Mouse (Mus musculus) myocyte (in vitro differentiated cells): ENCODE data around the gene Tubgcp2. TPM values are rescaled to one million over a fixed set of nuclear protein-coding genes. Genes with fewer than 3 reads are reported as not detected.

Source experiments
- H3K27me3 ChIP-seq: one replicate; pipeline ENCODE4 v1.6.1; 2011; ENCODE audit not compliant: control insufficient read depth, insufficient read depth, insufficient read length
- H3K36me3 ChIP-seq: one replicate; pipeline ENCODE4 v1.6.1; 2011; ENCODE audit not compliant: control insufficient read depth, insufficient read depth
- H3K4me2 ChIP-seq: one replicate; pipeline ENCODE4 v1.6.1; 2011; ENCODE audit warnings: low read depth, control low read depth
- H3K4me3 ChIP-seq: one replicate; pipeline ENCODE4 v1.5.1; 2011; ENCODE audit warnings: mild to moderate bottlenecking, control low read depth, moderate library complexity
- H3K79me2 ChIP-seq: one replicate; pipeline ENCODE4 v1.6.1; 2011; ENCODE audit not compliant: control insufficient read depth, insufficient read depth
- H3ac ChIP-seq: one replicate; pipeline ENCODE4 v1.6.1; 2011; ENCODE audit not compliant: control insufficient read depth, insufficient read length
- CEBPB ChIP-seq: IDR thresholded peaks from 2 replicates; pipeline ENCODE4 v1.6.1; 2011; ENCODE audit warnings: mild to moderate bottlenecking, moderate library complexity; ENCODE audit not compliant: poor library complexity, insufficient read depth, severe bottlenecking
- E2F4 ChIP-seq: IDR thresholded peaks from one replicate; pipeline ENCODE4 v1.6.1; 2011; ENCODE audit warnings: mild to moderate bottlenecking, control low read depth, moderate library complexity; ENCODE audit not compliant: insufficient read depth
- MAX ChIP-seq: IDR thresholded peaks from one replicate; pipeline ENCODE4 v1.6.1; 2011; ENCODE audit warnings: low read depth, mild to moderate bottlenecking, control low read depth
- MYOD1 ChIP-seq, 3 experiments: IDR thresholded peaks; one replicate each; pipeline ENCODE4 v1.6.1; 2011; ENCODE audit warnings: control low read depth in 2 of 3, low read depth in 2 of 3, mild to moderate bottlenecking in 2 of 3, moderate library complexity in 1 of 3; ENCODE audit not compliant: insufficient read length in 2 of 3, control insufficient read depth in 1 of 3
- MYOG ChIP-seq, 3 experiments: IDR thresholded peaks; one replicate each; pipeline ENCODE4 v1.6.1; 2011; ENCODE audit warnings: control low read depth in 2 of 3, low read depth in 2 of 3, mild to moderate bottlenecking in 2 of 3; ENCODE audit not compliant: insufficient read length in 2 of 3, control insufficient read depth in 1 of 3, insufficient read depth in 1 of 3
- POLR2A ChIP-seq: IDR thresholded peaks from one replicate; pipeline ENCODE4 v1.6.1; 2011; ENCODE audit warnings: low read depth, mild to moderate bottlenecking, control low read depth, moderate library complexity; ENCODE audit not compliant: insufficient read length
- POLR2AphosphoS2 ChIP-seq: IDR thresholded peaks from one replicate; pipeline ENCODE4 v1.6.1; 2011; ENCODE audit warnings: low read depth, control low read depth; ENCODE audit not compliant: insufficient read length
- REST ChIP-seq: IDR thresholded peaks from one replicate; pipeline ENCODE4 v1.6.1; 2011; ENCODE audit warnings: mild to moderate bottlenecking, control low read depth, moderate library complexity; ENCODE audit not compliant: insufficient read depth, insufficient read length
- SRF ChIP-seq: IDR thresholded peaks from one replicate; pipeline ENCODE4 v1.6.1; 2011; ENCODE audit warnings: low read depth; ENCODE audit not compliant: control insufficient read depth, insufficient read length
- TCF12 ChIP-seq: IDR thresholded peaks from one replicate; pipeline ENCODE4 v1.6.1; 2011; ENCODE audit warnings: mild to moderate bottlenecking, control low read depth; ENCODE audit not compliant: poor library complexity, insufficient read depth, severe bottlenecking
- TCF3 ChIP-seq: IDR thresholded peaks from one replicate; pipeline ENCODE4 v1.6.1; 2011; ENCODE audit warnings: low read depth, control low read depth; ENCODE audit not compliant: insufficient read length
- polyA plus RNA-seq: library from polyadenylated mRNA; unstranded; fragments of >200 nt; fragmentation: generic; extraction: Trizol; gene quantifications from one replicate; pipeline ENCODE4 v1.2.1, GENCODE M21; 2012; ENCODE audit warnings: missing spikeins

Gene Tubgcp2
- polyA plus RNA-seq, 1 experiment = 22.1 TPM

DNA sequence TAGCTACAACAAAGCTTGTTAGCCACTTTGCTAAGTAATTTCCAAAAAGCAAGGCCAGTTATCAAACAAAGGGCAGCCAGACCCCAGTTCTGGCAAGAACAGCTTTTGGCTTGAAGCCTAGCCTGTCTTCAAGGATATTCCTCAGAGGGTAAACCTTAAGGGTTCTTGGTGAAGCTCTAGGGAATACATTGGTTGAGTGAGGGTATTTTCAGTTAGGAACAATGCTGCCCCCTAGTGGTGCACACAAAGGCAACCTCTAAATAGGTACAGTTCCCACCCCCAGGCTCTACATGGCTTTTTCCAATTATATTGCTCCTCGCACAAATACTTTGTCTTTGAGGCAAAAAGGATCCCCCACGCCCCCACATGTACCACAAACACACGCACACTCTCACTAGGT is 41.8 kb downstream of the Tubgcp2 start:
- Histone ChIP-seq H3K4me3 (no peak overlapping the region), H3ac (no peak overlapping the region), H3K27me3 (no peaks in the 10 kb centered on the region), H3K36me3 (peaks cover 5% of the 10 kb centered on the region), H3K4me2 (no peak overlapping the region), H3K79me2 (no peaks in the 10 kb centered on the region)
- TF ChIP-seq SRF (no peak), CEBPB (no peak), REST (no peak), E2F4 (no peak), TCF3 (no peak), MYOD1 (IDR thresholded peaks at IDR 0.05; ENCODE audit: control insufficient read depth in 1 of 3, insufficient read length in 2 of 3, low read depth in 2 of 3) (no peak)

DNA sequence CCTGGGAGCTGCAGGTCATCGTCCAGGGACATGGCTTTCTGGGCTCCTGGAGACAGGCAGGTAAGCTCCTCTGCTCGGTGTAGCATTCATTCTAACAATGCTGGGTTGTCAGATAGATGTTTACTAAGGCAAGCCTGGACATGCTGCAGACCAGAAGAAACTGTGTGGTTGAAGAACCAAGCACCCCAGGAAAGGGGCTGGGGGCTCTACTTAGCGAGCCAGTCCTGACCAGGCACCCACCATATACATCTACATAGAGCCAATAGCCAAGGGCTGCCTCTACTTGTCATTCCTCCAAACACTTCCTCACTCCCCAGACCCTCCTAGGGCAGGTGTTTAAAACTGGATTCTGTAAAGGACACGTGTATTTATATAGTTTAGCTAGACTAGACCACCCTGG is 42.3 kb downstream of the Tubgcp2 start:
- Histone ChIP-seq H3K79me2 (no peaks in the 10 kb centered on the region), H3K27me3 (no peaks in the 10 kb centered on the region), H3K4me3 (no peak overlapping the region), H3ac (no peak overlapping the region), H3K4me2 (peak overlapping the region; percentile 1), H3K36me3 (peaks cover 5% of the 10 kb centered on the region)
- TF ChIP-seq CEBPB (no peak), MAX (no peak), TCF3 (no peak), SRF (no peak), REST (no peak)

DNA sequence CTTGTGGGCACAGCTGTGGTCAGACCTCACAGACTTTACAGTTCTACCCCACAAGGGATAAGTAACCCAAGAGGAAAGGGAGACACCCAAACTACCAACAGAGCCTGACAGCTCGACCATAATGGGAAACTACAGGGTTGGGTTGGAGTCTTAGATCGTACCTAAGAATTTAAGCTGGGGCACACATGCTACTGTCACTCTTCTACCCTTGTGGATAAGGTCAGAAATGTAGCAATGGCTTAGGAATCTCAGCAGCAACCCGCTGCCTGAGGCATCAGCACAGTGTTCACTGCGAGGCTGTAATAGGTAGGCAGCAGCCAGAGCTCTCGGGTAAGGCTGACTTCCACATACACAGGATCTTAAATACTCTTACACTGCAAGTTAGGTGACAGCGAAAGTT is 42.9 kb downstream of the Tubgcp2 start:
- no peaks in the 10 kb centered on the region for H3K27me3 ChIP-seq
- H3K36me3 ChIP-seq = peaks cover 5% of the 10 kb centered on the region
- H3K79me2 ChIP-seq = no peaks in the 10 kb centered on the region
- H3K4me2 ChIP-seq = peak overlapping the region; percentile 1
- no peak overlapping the region for H3K4me3 ChIP-seq
- TF ChIP-seq CEBPB (0 out of 2 replicates have a peak, but pooled peaks have one; percentile 5), POLR2A (no peak), MYOD1 (IDR thresholded peaks at IDR 0.05; ENCODE audit: control insufficient read depth in 1 of 3, insufficient read length in 2 of 3, low read depth in 2 of 3) (peak; percentile 58 to 94 (median 85))
- no peak overlapping the region for H3ac ChIP-seq

GRCm38 (mm10) chr7:139992406-139992805 is 44.1 kb downstream of the Tubgcp2 start, which contains the start of gene Adam8:
Gene Adam8, minus strand, starts transcription at chr7:139992562.
- TF ChIP-seq TCF12 = no peak
- TF ChIP-seq POLR2A = no peak
- TF ChIP-seq POLR2AphosphoS2 = no peak
- TF ChIP-seq MAX = no peak
- TF ChIP-seq E2F4 = no peak
- Histone ChIP-seq H3K4me2 (peak within 1 kb of the TSS; percentile 12), H3K4me3 (no peak within 1 kb of the TSS), H3K36me3 (peaks cover 5% of the 10 kb centered on the region), H3K79me2 (no peaks in the 10 kb centered on the region), H3K27me3 (no peaks in the 10 kb centered on the region), H3ac (no peak within 1 kb of the TSS)

- no peaks in the 10 kb centered on the region for H3K27me3 ChIP-seq
- no peaks in the 10 kb centered on the region for H3K79me2 ChIP-seq
- H3K4me3 ChIP-seq = no peak overlapping the region
- TF ChIP-seq POLR2AphosphoS2 (no peak), MYOG (IDR thresholded peaks at IDR 0.05; ENCODE audit: control insufficient read depth in 1 of 3, insufficient read depth in 1 of 3, insufficient read length in 2 of 3, low read depth in 2 of 3) (peak in 1 of 3 experiments; percentile 31)
- H3ac ChIP-seq = no peak overlapping the region
- H3K36me3 ChIP-seq = peaks cover 5% of the 10 kb centered on the region
- H3K4me2 ChIP-seq = no peak overlapping the region
These were observed 45.5 kb downstream of the Tubgcp2 start for GRCm38 (mm10) chr7:139990864-139991394.

GRCm38 (mm10) chr7:139988272-139988671 is 48.2 kb downstream of the Tubgcp2 start:
- no peaks in the 10 kb centered on the region for H3K79me2 ChIP-seq
- no peak overlapping the region for H3ac ChIP-seq
- no peak for TF ChIP-seq MAX
- no peak for TF ChIP-seq POLR2AphosphoS2
- TF ChIP-seq REST = no peak
- H3K27me3 ChIP-seq = no peaks in the 10 kb centered on the region
- H3K4me3 ChIP-seq = no peak overlapping the region
- H3K36me3 ChIP-seq = no peaks in the 10 kb centered on the region
- H3K4me2 ChIP-seq = no peak overlapping the region
